ENCODE assay signal across 14 mouse cellular contexts in the genomic region with DNA sequence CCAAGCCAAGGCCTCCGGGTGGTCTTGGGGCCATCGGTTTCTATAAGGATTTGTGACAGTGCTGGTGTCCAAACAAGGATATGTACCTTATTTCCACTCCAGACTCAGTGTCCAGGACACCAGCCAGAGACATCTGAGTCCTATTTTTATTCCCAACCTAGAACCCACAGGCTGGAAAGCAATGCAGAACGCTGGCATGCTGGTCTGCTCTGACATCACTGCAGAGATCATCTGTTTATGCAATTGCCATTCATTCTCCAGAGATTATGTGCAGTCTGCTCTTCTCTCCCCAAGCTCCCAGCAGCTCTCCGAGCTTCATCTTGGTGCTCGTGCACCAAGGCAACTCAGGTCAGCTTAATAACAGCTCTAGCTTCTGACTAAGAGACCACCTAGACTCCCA. TPM values are rescaled to one million over a fixed set of nuclear protein-coding genes. Genes with fewer than 3 reads are reported as not detected.
DNase-seq lines count a peak whose midpoint lies in the region; ATAC-seq and TF ChIP-seq lines count a peak whose summit lies in the region.
"Had no signal": no experiment of that assay in that cellular context is flagged by ENCODE, and none has a peak within 500 bp of the region (broad histone marks: within the 10 kb centered on the region; RNA-seq: fewer than 3 reads in every experiment).

No protein-coding gene starts in this region.

- H3K4me3 ChIP-seq in stomach, embryonic 15.5 days (replicated peaks): no peak overlapping the region
- no peak overlapping the region for H3K4me3 ChIP-seq in stomach, postnatal 0 days (ENCODE audit: low read depth, low read length)
- H3K4me3 ChIP-seq in cortical plate, adult 2 months (ENCODE audit: insufficient read depth, low read length): no peak overlapping the region
- H3K4me3 ChIP-seq: heart, embryonic 13.5 days; hindbrain, embryonic 15.5 days; kidney, embryonic 15.5 days; neural tube, embryonic 12.5 days had no signal

- H3K9me3 ChIP-seq in stomach, embryonic 15.5 days: no peaks in the 10 kb centered on the region
- H3K9me3 ChIP-seq in stomach, postnatal 0 days (ENCODE audit: control insufficient read depth, low read length): no peaks in the 10 kb centered on the region
- H3K9me3 ChIP-seq: heart, embryonic 13.5 days; hindbrain, embryonic 15.5 days; kidney, embryonic 15.5 days; neural tube, embryonic 12.5 days had no signal

- no peak overlapping the region for H3K4me2 ChIP-seq in stomach, embryonic 15.5 days
- H3K4me2 ChIP-seq in stomach, postnatal 0 days (replicated peaks; ENCODE audit: low read depth): no peak overlapping the region
- H3K4me2 ChIP-seq: heart, embryonic 13.5 days; hindbrain, embryonic 15.5 days; kidney, embryonic 15.5 days; lung, embryonic 14.5 days had no signal

- no peaks in the 10 kb centered on the region for H3K36me3 ChIP-seq in stomach, embryonic 15.5 days
- H3K36me3 ChIP-seq in stomach, postnatal 0 days (ENCODE audit: control insufficient read depth, insufficient read depth, low read length): no peaks in the 10 kb centered on the region
- H3K36me3 ChIP-seq: heart, embryonic 13.5 days; hindbrain, embryonic 15.5 days; kidney, embryonic 15.5 days; neural tube, embryonic 12.5 days had no signal

- 56% methylated on average over 5 of the region's 5 CpGs for WGBS in stomach, embryonic 15.5 days
- 49% methylated on average over 5 of the region's 5 CpGs for WGBS in stomach, postnatal 0 days

- peak; percentile 43; the same call in 1 of the 2 replicates for TF ChIP-seq POLR2A in cortical plate, adult 2 months (IDR thresholded peaks at IDR 0.05; ENCODE audit: extremely low read depth, insufficient read depth, low read length)

- no peaks in the 10 kb centered on the region for H3K27me3 ChIP-seq in stomach, embryonic 15.5 days (replicated peaks)
- no peaks in the 10 kb centered on the region for H3K27me3 ChIP-seq in stomach, postnatal 0 days (ENCODE audit: control insufficient read depth, insufficient read depth, low read length)
- H3K27me3 ChIP-seq: heart, embryonic 13.5 days; hindbrain, embryonic 15.5 days; kidney, embryonic 15.5 days; neural tube, embryonic 12.5 days had no signal

- no peak overlapping the region for H3K9ac ChIP-seq in stomach, embryonic 15.5 days
- no peak overlapping the region for H3K9ac ChIP-seq in stomach, postnatal 0 days (ENCODE audit: low read length)
- H3K9ac ChIP-seq: heart, embryonic 13.5 days; hindbrain, embryonic 15.5 days; kidney, embryonic 15.5 days; lung, embryonic 14.5 days; neural tube, embryonic 12.5 days had no signal

- H3K27ac ChIP-seq in stomach, embryonic 15.5 days: peak overlapping the region; percentile 23
- H3K27ac ChIP-seq in stomach, postnatal 0 days (replicated peaks): no peak overlapping the region
- no peak overlapping the region for H3K27ac ChIP-seq in cortical plate, adult 2 months (ENCODE audit: insufficient read depth, low read length)
- H3K27ac ChIP-seq: heart, embryonic 13.5 days; hindbrain, embryonic 15.5 days; kidney, embryonic 15.5 days; neural tube, embryonic 12.5 days had no signal

- peaks cover 23% of the 10 kb centered on the region; the same call in 1 of the 2 replicates for H3K4me1 ChIP-seq in stomach, embryonic 15.5 days
- no peaks in the 10 kb centered on the region for H3K4me1 ChIP-seq in stomach, postnatal 0 days (replicated peaks; ENCODE audit: control insufficient read depth, insufficient read depth)
- peaks cover 31% of the 10 kb centered on the region for H3K4me1 ChIP-seq in cortical plate, adult 2 months (ENCODE audit: control insufficient read depth, insufficient read depth, low read length)

- intact Hi-C loops in heart, postnatal 25 days (cut with DNase I): no loop called here
- intact Hi-C loops in gastrocnemius, postnatal 36 days (cut with DNase I): no loop called here

- no peak for ATAC-seq in stomach, embryonic 15.5 days (ENCODE audit: insufficient read depth, low FRiP score, low read depth)
- ATAC-seq in stomach, postnatal 0 days (ENCODE audit: low FRiP score, low TSS enrichment): no peak

- DNase-seq in heart, adult 11 months: peak; percentile 33
- DNase-seq in heart, postnatal 25 days (ENCODE audit: low spot score): no peak
- DNase-seq in stomach, postnatal 0 days (ENCODE audit: low spot score): no peak
- DNase-seq in telencephalon, adult 2 months (ENCODE audit: low read depth, low spot score): peak; percentile 66
- no peak for DNase-seq in testis, postnatal 14 days (ENCODE audit: low spot score)
- DNase-seq in gastrocnemius, postnatal 36 days: no peak
- DNase-seq: adrenal gland, adult 8-10 months; lung, embryonic 14.5 days had no signal

- no peak for TF ChIP-seq EP300 in stomach, postnatal 0 days (optimal IDR thresholded peaks at IDR 0.05)

- TF ChIP-seq CTCF in stomach, postnatal 0 days (IDR thresholded peaks at IDR 0.05; ENCODE audit: low read depth): no peak
- no peak for TF ChIP-seq CTCF in cortical plate, adult 2 months (IDR thresholded peaks at IDR 0.05; ENCODE audit: extremely low read depth, insufficient read depth, low read length)

RNA-seq across cellular contexts. Expression of gene Kalrn, which starts 12.5 kb away (rescaled TPM):
- 10 to 100 TPM; 26.6 to 31.3 TPM for total RNA-seq in heart, postnatal 25 days (2021)
- 19.3 and 20.7 TPM in 2 replicates for polyA plus RNA-seq in stomach, embryonic 15.5 days (2015; fragmentation: Nextera tagmentation; extraction: Ambion mirVana)
- polyA plus RNA-seq in stomach, postnatal 0 days (2015; fragmentation: Nextera tagmentation; extraction: Ambion mirVana): 14.4 and 16.7 TPM in 2 replicates
- 278 and 304 TPM in 2 replicates for polyA plus RNA-seq in cortical plate, adult 2 months (2012; rRNA removed)
- total RNA-seq in gastrocnemius, postnatal 36 days (2021): 10 to 100 TPM; 19.0 to 21.5 TPM

Comparison
In these comparisons a context has a peak if more than half of its experiments do, and no peak if none do; other contexts are left out.
1. DNase-seq: peak in heart, adult 11 months (single experiment) and telencephalon, adult 2 months (single experiment); none in heart, postnatal 25 days (single experiment), stomach, postnatal 0 days (single experiment), testis, postnatal 14 days (single experiment) and gastrocnemius, postnatal 36 days (0 of 2).
2. RNA of gene Kalrn, which starts 12.5 kb away (polyA plus RNA-seq): 278 to 304 TPM in cortical plate, adult 2 months; 19.3 to 20.7 TPM in stomach, embryonic 15.5 days and 14.4 to 16.7 TPM in stomach, postnatal 0 days; every median in the first group is over 10 times any median in the second.